Mouse (Mus musculus) neural tube, embryonic 12.5 days (tissue): ENCODE results near the gene Wnt9a. TPM values are rescaled to one million over a fixed set of nuclear protein-coding genes. Genes with fewer than 3 reads are reported as not detected.

Experiments used
- microRNA-seq: library from miRNA; unstranded; fragments of <30 nt; microRNA quantifications from one replicate; pipeline ENCODE4, GENCODE M21; 2017
- polyA plus RNA-seq: library from polyadenylated mRNA; unstranded; fragments of >200 nt; fragmentation: Nextera tagmentation; extraction: Ambion mirVana; gene quantifications from 2 replicates; pipeline ENCODE4 v1.2.1, GENCODE M21; 2016

Gene Wnt9a
- polyA plus RNA-seq, 1 experiment from 2014 or later: 4.2 TPM

Small RNAs within 50 kb of the gene (microRNA-seq; reads per million reads assigned to microRNA genes)
- gene Gm24756: not detected

Other genes with a start within 250 kb of the Wnt9a start
- 0.42 TPM in 2 replicates for gene Obscn, start 170.5 kb upstream of the Wnt9a start, polyA plus RNA-seq
- gene Iba57, start 143.2 kb upstream of the Wnt9a start, polyA plus RNA-seq: 6.5 and 7.8 TPM in 2 replicates
- gene Gjc2, start 123.7 kb upstream of the Wnt9a start, polyA plus RNA-seq: 0.23 and 0.39 TPM in 2 replicates
- 111 and 113 TPM in 2 replicates for gene Guk1, start 114.7 kb upstream of the Wnt9a start, polyA plus RNA-seq
- gene Mrpl55, start 104.4 kb upstream of the Wnt9a start, polyA plus RNA-seq: 88.0 and 91.1 TPM in 2 replicates
- gene 2310033P09Rik, start 98.6 kb upstream of the Wnt9a start, polyA plus RNA-seq: 30.1 and 30.5 TPM in 2 replicates
- 623 and 633 TPM in 2 replicates for gene Arf1, start 78.7 kb upstream of the Wnt9a start, polyA plus RNA-seq
- 3.4 and 4.1 TPM in 2 replicates for gene Wnt3a, start 16.2 kb upstream of the Wnt9a start, polyA plus RNA-seq
- not detected in 2 replicates for gene Prss38, start 68.7 kb downstream of the Wnt9a start, polyA plus RNA-seq
- 13.6 and 14.5 TPM in 2 replicates for gene Jmjd4, start 143.1 kb downstream of the Wnt9a start, polyA plus RNA-seq
- gene Snap47, start 144.3 kb downstream of the Wnt9a start, polyA plus RNA-seq: 278 and 282 TPM in 2 replicates
- 10.1 and 10.5 TPM in 2 replicates for gene Zfp867, start 165.5 kb downstream of the Wnt9a start, polyA plus RNA-seq
- 23.4 and 23.8 TPM in 2 replicates for gene Zkscan17, start 219.8 kb downstream of the Wnt9a start, polyA plus RNA-seq
- gene Nlrp3, start 234.6 kb downstream of the Wnt9a start, polyA plus RNA-seq: 0.13 and 0.22 TPM in 2 replicates